Mouse (Mus musculus) thymus, adult 2 months (tissue): ENCODE measurements at regions not wholly inside any gene's neighbourhood (a gene's known extent, or its start where the extent isn't known, plus 50 kb on each side); places are given as distances from the start of the nearest gene placed in this dataset.

Source experiments
- CTCF ChIP-seq: fragments of 200-500 bp; IDR thresholded peaks from 2 replicates; pipeline ENCODE4 v1.5.1; 2012; ENCODE audit warnings: mild to moderate bottlenecking, control low read depth, low read length, moderate library complexity, borderline replicate concordance; ENCODE audit not compliant: control insufficient read depth, poor library complexity, insufficient read depth; ENCODE audit errors: extremely low read depth
- POLR2A ChIP-seq: fragments of 200-500 bp; IDR thresholded peaks from 2 replicates; pipeline ENCODE4 v1.6.1; 2012; ENCODE audit warnings: mild to moderate bottlenecking, low read length, control low read depth, moderate library complexity; ENCODE audit not compliant: control insufficient read depth, poor library complexity, insufficient read depth; ENCODE audit errors: extremely low read depth

GRCm38 (mm10) chr7:106580424-106580823 lies 100.0 kb downstream of the Olfr693 start:
- no peak for TF ChIP-seq POLR2A
- no peak for TF ChIP-seq CTCF
